Mouse (Mus musculus) spleen, adult 2 months (tissue): ENCODE measurements around the gene Agap1. TPM values are rescaled to one million over a fixed set of nuclear protein-coding genes. Genes with fewer than 3 reads are reported as not detected.

Experiments
- DNase-seq, 2 experiments: peaks; one replicate each; pipeline versions ENCODE4 v3.0.0 to v3.0.0-alpha.2; 2012 to 2021; ENCODE audit warnings: low spot score in 2 of 2, low read depth in 1 of 2
- H3K27ac ChIP-seq: fragments of 200-500 bp; 2 replicates; pipeline ENCODE4 v1.5.1; 2012; ENCODE audit warnings: low read length, inconsistent platforms; ENCODE audit not compliant: insufficient read depth
- H3K27me3 ChIP-seq: fragments of 200-500 bp; 2 replicates; pipeline ENCODE4 v1.6.1; 2012; ENCODE audit warnings: mild to moderate bottlenecking, moderate library complexity, low read length, inconsistent platforms; ENCODE audit not compliant: control insufficient read depth, insufficient read depth
- H3K36me3 ChIP-seq: fragments of 200-500 bp; 2 replicates; pipeline ENCODE4 v1.6.1; 2012; ENCODE audit warnings: mild to moderate bottlenecking, low read length, inconsistent platforms; ENCODE audit not compliant: control insufficient read depth, insufficient read depth
- H3K4me1 ChIP-seq: fragments of 200-500 bp; 2 replicates; pipeline ENCODE4 v1.6.1; 2011; ENCODE audit warnings: inconsistent platforms; ENCODE audit not compliant: control insufficient read depth, insufficient read depth, insufficient read length
- H3K4me3 ChIP-seq: fragments of 200-500 bp; 2 replicates; pipeline ENCODE4 v1.5.1; 2011; ENCODE audit warnings: mild to moderate bottlenecking, inconsistent platforms; ENCODE audit not compliant: insufficient read depth, insufficient read length; ENCODE audit errors: extremely low read depth
- CTCF ChIP-seq: fragments of 200-500 bp; IDR thresholded peaks from 2 replicates; pipeline ENCODE4 v1.5.1; 2011; ENCODE audit warnings: mild to moderate bottlenecking, inconsistent platforms; ENCODE audit not compliant: insufficient read depth, insufficient read length, insufficient replicate concordance; ENCODE audit errors: extremely low read depth
- POLR2A ChIP-seq: fragments of 200-500 bp; IDR thresholded peaks from 2 replicates; pipeline ENCODE4 v1.6.1; 2011; ENCODE audit warnings: low read depth, low read length, inconsistent platforms
- WGBS: fragments of 180-500 bp; shearing (Covaris S2); methylation state at CpG from one replicate; pipeline ENCODE4 v1.1.7; 2018; 5-methylcytosine and 5-hydroxymethylcytosine counted together
- polyA plus RNA-seq: library from polyadenylated mRNA; depleted of rRNA; stranded (reverse); fragments of >200 nt; gene quantifications from 2 replicates; pipeline ENCODE4 v1.2.3, GENCODE M21; 2012

Gene Agap1
- polyA plus RNA-seq, 1 experiment, result 6.7 TPM

- TF ChIP-seq CTCF, result no peak
- no peak for TF ChIP-seq POLR2A
- H3K27ac ChIP-seq, result no peak overlapping the region
- H3K36me3 ChIP-seq, result no peaks in the 10 kb centered on the region
- no peaks in the 10 kb centered on the region for H3K27me3 ChIP-seq
- no peak for DNase-seq
- 90% methylated on average over 11 of the region's 11 CpGs for WGBS
- H3K4me3 ChIP-seq, result no peak overlapping the region
- H3K4me1 ChIP-seq, result no peaks in the 10 kb centered on the region
Observed at GRCm38 (mm10) chr1:89878496-89878895, 423.9 kb downstream of the Agap1 start.

- no peak overlapping the region for H3K27ac ChIP-seq
- TF ChIP-seq CTCF, result no peak
- no peak for TF ChIP-seq POLR2A
- H3K4me1 ChIP-seq, result no peaks in the 10 kb centered on the region
Observed at GRCm38 (mm10) chr1:89880193-89880592, 425.6 kb downstream of the Agap1 start.

GRCm38 (mm10) chr1:89880834-89881233 lies 426.2 kb downstream of the Agap1 start:
- Histone ChIP-seq H3K27ac (no peak overlapping the region), H3K27me3 (no peaks in the 10 kb centered on the region), H3K4me1 (no peaks in the 10 kb centered on the region), H3K36me3 (no peaks in the 10 kb centered on the region), H3K4me3 (no peak overlapping the region)
- DNase-seq, result no peak
- 89% methylated on average over 10 of the region's 10 CpGs for WGBS
- no peak for TF ChIP-seq POLR2A
- TF ChIP-seq CTCF, result no peak

More at GRCm38 (mm10) chr1:89880193-89880592, 425.6 kb downstream of the Agap1 start:
- WGBS, result 84% methylated on average over 8 of the region's 8 CpGs
- no peak for DNase-seq
- Histone ChIP-seq H3K27me3 (no peaks in the 10 kb centered on the region), H3K4me3 (no peak overlapping the region), H3K36me3 (no peaks in the 10 kb centered on the region)

GRCm38 (mm10) chr1:89884335-89884734 lies 429.7 kb downstream of the Agap1 start:
- Histone ChIP-seq H3K4me3 (no peak overlapping the region), H3K36me3 (no peaks in the 10 kb centered on the region), H3K27ac (no peak overlapping the region), H3K27me3 (no peaks in the 10 kb centered on the region), H3K4me1 (no peaks in the 10 kb centered on the region)
- WGBS, result 88% methylated on average over 8 of the region's 8 CpGs
- no peak for TF ChIP-seq POLR2A
- TF ChIP-seq CTCF, result no peak
- no peak for DNase-seq

GRCm38 (mm10) chr1:89885696-89886095 lies 431.1 kb downstream of the Agap1 start:
- WGBS, result 88% methylated on average over 4 of the region's 4 CpGs
- no peak for TF ChIP-seq POLR2A
- TF ChIP-seq CTCF, result no peak
- Histone ChIP-seq H3K27ac (no peak overlapping the region), H3K4me3 (no peak overlapping the region), H3K27me3 (no peaks in the 10 kb centered on the region), H3K4me1 (no peaks in the 10 kb centered on the region), H3K36me3 (no peaks in the 10 kb centered on the region)
- DNase-seq, result no peak

GRCm38 (mm10) chr1:89891400-89891799 lies 436.8 kb downstream of the Agap1 start:
- no peaks in the 10 kb centered on the region for H3K4me1 ChIP-seq
- no peak for TF ChIP-seq CTCF
- no peak for TF ChIP-seq POLR2A
- DNase-seq, result no peak
- no peak overlapping the region for H3K4me3 ChIP-seq
- H3K27me3 ChIP-seq, result no peaks in the 10 kb centered on the region
- 34% methylated on average over 6 of the region's 6 CpGs for WGBS
- no peaks in the 10 kb centered on the region for H3K36me3 ChIP-seq
- no peak overlapping the region for H3K27ac ChIP-seq

- H3K27ac ChIP-seq, result no peak overlapping the region
- H3K27me3 ChIP-seq, result no peaks in the 10 kb centered on the region
- no peak overlapping the region for H3K4me3 ChIP-seq
- 83% methylated on average over 7 of the region's 7 CpGs for WGBS
- no peaks in the 10 kb centered on the region for H3K4me1 ChIP-seq
- TF ChIP-seq POLR2A (no peak), CTCF (no peak)
- DNase-seq, result no peak
- no peaks in the 10 kb centered on the region for H3K36me3 ChIP-seq
Observed at GRCm38 (mm10) chr1:89892281-89892680, 437.7 kb downstream of the Agap1 start.
